Mouse (Mus musculus) myocyte (in vitro differentiated cells): ENCODE results near the gene Tbc1d19.

Experiments
- CEBPB ChIP-seq: IDR thresholded peaks from 2 replicates; pipeline ENCODE4 v1.6.1; 2011; ENCODE audit warnings: mild to moderate bottlenecking, moderate library complexity; ENCODE audit not compliant: poor library complexity, insufficient read depth, severe bottlenecking
- E2F4 ChIP-seq: IDR thresholded peaks from one replicate; pipeline ENCODE4 v1.6.1; 2011; ENCODE audit warnings: mild to moderate bottlenecking, control low read depth, moderate library complexity; ENCODE audit not compliant: insufficient read depth
- MAX ChIP-seq: IDR thresholded peaks from one replicate; pipeline ENCODE4 v1.6.1; 2011; ENCODE audit warnings: low read depth, mild to moderate bottlenecking, control low read depth
- POLR2A ChIP-seq: IDR thresholded peaks from one replicate; pipeline ENCODE4 v1.6.1; 2011; ENCODE audit warnings: low read depth, mild to moderate bottlenecking, control low read depth, moderate library complexity; ENCODE audit not compliant: insufficient read length
- POLR2AphosphoS2 ChIP-seq: IDR thresholded peaks from one replicate; pipeline ENCODE4 v1.6.1; 2011; ENCODE audit warnings: low read depth, control low read depth; ENCODE audit not compliant: insufficient read length
- REST ChIP-seq: IDR thresholded peaks from one replicate; pipeline ENCODE4 v1.6.1; 2011; ENCODE audit warnings: mild to moderate bottlenecking, control low read depth, moderate library complexity; ENCODE audit not compliant: insufficient read depth, insufficient read length
- TCF12 ChIP-seq: IDR thresholded peaks from one replicate; pipeline ENCODE4 v1.6.1; 2011; ENCODE audit warnings: mild to moderate bottlenecking, control low read depth; ENCODE audit not compliant: poor library complexity, insufficient read depth, severe bottlenecking
- USF1 ChIP-seq: IDR thresholded peaks from one replicate; pipeline ENCODE4 v1.6.1; 2011; ENCODE audit warnings: low read depth, mild to moderate bottlenecking, control low read depth, moderate library complexity

GRCm38 (mm10) chr5:53946747-53947146 lies 137.3 kb downstream of the Tbc1d19 start:
- TF ChIP-seq TCF12 = no peak
- no peak for TF ChIP-seq E2F4
- TF ChIP-seq POLR2A = no peak
- no peak for TF ChIP-seq REST
- TF ChIP-seq USF1 = no peak
- no peak for TF ChIP-seq MAX
- TF ChIP-seq POLR2AphosphoS2 = no peak
- no peak for TF ChIP-seq CEBPB
